21 mouse cellular contexts compared by ENCODE assay signal in genomic region chr5:113393766-113394165, GRCm38 (mm10). TPM values are rescaled to one million over a fixed set of nuclear protein-coding genes. Genes with fewer than 3 reads are reported as not detected.
"Had no signal": no experiment of that assay in that cellular context is flagged by ENCODE, and none has a peak within 500 bp of the region (broad histone marks: within the 10 kb centered on the region; RNA-seq: fewer than 3 reads in every experiment).

No protein-coding gene starts in this region.

- H3K27ac ChIP-seq: kidney, postnatal 0 days; limb, embryonic 15.5 days; liver, embryonic 13.5 days; lung, embryonic 15.5 days; macrophage; midbrain, embryonic 15.5 days; stomach, embryonic 15.5 days had no signal

- DNase-seq: kidney, adult 11 months; kidney, adult 9 months; kidney, postnatal 36 days; liver, embryonic 13.5 days; liver, postnatal 0 days; lung, postnatal 14 days; right cerebral cortex, postnatal 14 days had no signal

- ATAC-seq: liver, postnatal 0 days; midbrain, embryonic 15.5 days had no signal

- H3K4me2 ChIP-seq: limb, embryonic 15.5 days; liver, embryonic 13.5 days; lung, embryonic 15.5 days; midbrain, embryonic 11.5 days; midbrain, embryonic 15.5 days; stomach, embryonic 15.5 days had no signal

- H3K36me3 ChIP-seq: limb, embryonic 15.5 days; liver, embryonic 13.5 days; lung, embryonic 15.5 days; midbrain, embryonic 15.5 days; stomach, embryonic 15.5 days had no signal

- H3K27me3 ChIP-seq: limb, embryonic 15.5 days; liver, embryonic 13.5 days; lung, embryonic 15.5 days; midbrain, embryonic 15.5 days; stomach, embryonic 15.5 days had no signal

- H3K9ac ChIP-seq: limb, embryonic 15.5 days; liver, embryonic 13.5 days; liver, postnatal 0 days; lung, embryonic 15.5 days; midbrain, embryonic 15.5 days; stomach, embryonic 15.5 days had no signal

- H3K4me1 ChIP-seq: limb, embryonic 15.5 days; liver, embryonic 13.5 days; megakaryocyte, embryonic 14.5 days; stomach, embryonic 15.5 days had no signal

- H3K9me3 ChIP-seq: limb, embryonic 15.5 days; lung, embryonic 15.5 days; megakaryocyte, embryonic 14.5 days; midbrain, embryonic 15.5 days; stomach, embryonic 15.5 days had no signal

- H3K4me3 ChIP-seq: limb, embryonic 15.5 days; liver, embryonic 13.5 days; lung, embryonic 15.5 days; megakaryocyte, embryonic 14.5 days; midbrain, embryonic 15.5 days; stomach, embryonic 15.5 days had no signal

RNA-seq across cellular contexts. Expression of gene Aym1, which starts 36.7 kb away (rescaled TPM):
- total RNA-seq: layer of hippocampus, postnatal 14 days; left cerebral cortex, postnatal 25 days had no signal
- polyA plus RNA-seq: intestine, embryonic 14.5 days; kidney, postnatal 0 days; limb, embryonic 11.5 days; limb, embryonic 15.5 days; liver, embryonic 13.5 days; liver, postnatal 0 days; lung, embryonic 15.5 days; macrophage; midbrain, embryonic 11.5 days; midbrain, embryonic 15.5 days; neural tube, embryonic 14.5 days; spleen, adult 2 months; stomach, embryonic 15.5 days had no signal
